Mouse (Mus musculus) kidney, adult 2 months (tissue): ENCODE data around the gene Ulk4.

Experiments used
- CTCF ChIP-seq: fragments of 200-500 bp; conservative IDR thresholded peaks from 2 replicates; pipeline ENCODE4 v1.5.1; 2011; ENCODE audit warnings: low read depth, mild to moderate bottlenecking, control low read depth, low read length, moderate library complexity, mixed read lengths; ENCODE audit not compliant: insufficient read depth, insufficient read length
- POLR2A ChIP-seq: fragments of 200-500 bp; IDR thresholded peaks from one replicate; pipeline ENCODE4 v1.6.1; 2011; ENCODE audit warnings: low read depth, low read length, control low read depth

DNA sequence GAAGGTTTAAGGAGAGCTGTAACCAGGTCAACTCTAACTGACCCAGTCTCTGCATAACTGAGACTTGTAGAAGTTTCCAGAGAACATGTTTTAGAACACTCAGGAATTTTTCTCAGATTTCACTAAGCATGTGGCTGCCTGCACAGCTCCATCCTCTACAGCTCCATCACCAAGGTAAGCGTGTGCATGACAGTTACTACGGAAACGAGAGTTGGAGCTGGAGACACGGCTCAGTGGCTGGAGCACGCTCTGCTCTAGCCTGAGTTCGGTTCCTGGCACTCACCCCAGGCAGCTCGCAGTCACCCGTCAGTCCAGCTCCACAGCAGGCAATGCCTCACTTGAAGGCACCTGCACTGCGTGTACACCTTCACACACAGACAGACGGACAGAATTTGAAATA lies 175.5 kb downstream of the Ulk4 start:
- TF ChIP-seq CTCF (no peak), POLR2A (no peak)
